ENCODE assay signal across 24 mouse cellular contexts in the genomic region with DNA sequence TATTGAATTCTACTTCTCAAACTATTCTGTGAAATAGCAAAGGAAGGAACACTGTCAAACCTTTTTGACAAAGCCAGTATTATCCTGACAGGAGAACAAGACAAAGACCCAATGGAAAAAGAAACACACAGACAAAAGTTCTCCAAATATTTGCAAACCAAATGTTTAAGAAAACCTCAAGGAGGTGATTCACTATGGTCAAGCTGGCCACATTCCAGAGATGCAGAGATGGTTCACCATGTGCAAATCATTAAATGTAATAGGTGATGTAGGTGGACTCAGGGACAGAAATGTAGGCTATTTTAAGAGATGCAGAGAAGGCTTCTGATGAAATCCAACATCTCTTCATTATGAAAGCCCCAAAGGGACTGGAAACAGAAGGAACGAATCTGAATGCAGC.
"Had no signal": no experiment of that assay in that cellular context is flagged by ENCODE, and none has a peak within 500 bp of the region (broad histone marks: within the 10 kb centered on the region; RNA-seq: fewer than 3 reads in every experiment).

No protein-coding gene starts in this region.

- H3K27ac ChIP-seq: kidney, embryonic 15.5 days; left cerebral cortex, adult 2 months; limb, embryonic 12.5 days; liver, embryonic 12.5 days; liver, embryonic 15.5 days; lung, embryonic 15.5 days; midbrain, embryonic 10.5 days; midbrain, embryonic 13.5 days; neural tube, embryonic 13.5 days had no signal

- DNase-seq: kidney, postnatal 10 days; kidney, postnatal 36 days; layer of hippocampus, postnatal 36 days; liver; lung, adult 18-20 months; lung, postnatal 10 days; lung, postnatal 36 days; retina, postnatal 1 day; right cerebral cortex, postnatal 25 days; thymus, adult 2 months; thymus, postnatal 14 days; thymus, postnatal 4 days had no signal

- H3K36me3 ChIP-seq: kidney, embryonic 15.5 days; limb, embryonic 12.5 days; liver, embryonic 12.5 days; liver, embryonic 15.5 days; lung, embryonic 15.5 days; midbrain, embryonic 10.5 days; midbrain, embryonic 13.5 days; neural tube, embryonic 13.5 days had no signal

- H3K4me2 ChIP-seq: kidney, embryonic 15.5 days; limb, embryonic 12.5 days; liver, embryonic 12.5 days; liver, embryonic 15.5 days; lung, embryonic 15.5 days; midbrain, embryonic 13.5 days; neural tube, embryonic 13.5 days had no signal

- H3K9me3 ChIP-seq: kidney, embryonic 15.5 days; limb, embryonic 12.5 days; liver, embryonic 12.5 days; liver, embryonic 15.5 days; lung, embryonic 15.5 days; midbrain, embryonic 10.5 days; midbrain, embryonic 13.5 days; neural tube, embryonic 13.5 days had no signal

- H3K9ac ChIP-seq: kidney, embryonic 15.5 days; limb, embryonic 12.5 days; liver, embryonic 12.5 days; liver, embryonic 15.5 days; lung, embryonic 15.5 days; midbrain, embryonic 13.5 days; neural tube, embryonic 13.5 days had no signal

- H3K4me3 ChIP-seq: kidney, embryonic 15.5 days; left cerebral cortex, adult 2 months; limb, embryonic 12.5 days; liver, embryonic 12.5 days; liver, embryonic 15.5 days; lung, embryonic 15.5 days; megakaryocyte, embryonic 14.5 days; midbrain, embryonic 10.5 days; midbrain, embryonic 13.5 days; myocyte; neural tube, embryonic 13.5 days had no signal

- H3K27me3 ChIP-seq: kidney, embryonic 15.5 days; limb, embryonic 12.5 days; liver, embryonic 12.5 days; liver, embryonic 15.5 days; lung, embryonic 15.5 days; megakaryocyte, embryonic 14.5 days; midbrain, embryonic 13.5 days; neural tube, embryonic 13.5 days had no signal

- ATAC-seq: liver, embryonic 12.5 days; midbrain, embryonic 13.5 days; midbrain, embryonic 16.5 days had no signal

- H3K4me1 ChIP-seq: kidney, embryonic 15.5 days; limb, embryonic 12.5 days; liver, embryonic 12.5 days; liver, embryonic 15.5 days; lung, embryonic 15.5 days; megakaryocyte, embryonic 14.5 days; midbrain, embryonic 10.5 days; midbrain, embryonic 13.5 days; neural tube, embryonic 13.5 days had no signal
